Mouse (Mus musculus): Measurements from ENCODE around the gene Actr6. TPM values are rescaled to one million over a fixed set of nuclear protein-coding genes. Genes with fewer than 3 reads are reported as not detected.
A peak's percentile ranks its signal among the peaks of the same experiment; 100 is the strongest.

Gene Actr6
- polyA plus RNA-seq, 1 experiment = 0.06 TPM

DNA sequence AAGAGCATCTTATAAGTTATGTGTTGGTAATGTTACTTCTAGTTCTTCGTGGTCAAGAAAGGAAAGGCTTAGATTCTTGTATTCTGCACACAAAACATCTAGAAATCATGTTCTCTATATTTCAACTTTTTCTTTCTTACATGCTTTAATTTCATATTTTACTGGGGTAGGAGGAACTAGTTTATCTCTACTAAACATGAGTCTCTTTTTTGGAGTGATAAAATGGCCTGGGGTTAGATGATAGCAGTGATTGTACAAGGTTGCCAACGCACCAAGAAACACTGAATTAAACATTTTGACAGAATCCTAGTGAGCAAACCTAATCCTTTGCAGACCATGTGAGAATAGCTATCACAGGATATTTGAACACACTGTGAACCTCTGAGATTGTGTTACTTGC, 44.6 kb downstream of the Actr6 start:
- Histone ChIP-seq H3K36me3 (ENCODE audit: control insufficient read depth) (peaks cover 10% of the 10 kb centered on the region), H3K27me3 (ENCODE audit: control insufficient read depth) (no peaks in the 10 kb centered on the region), H3K9me3 (ENCODE audit: control insufficient read depth, low read length) (no peaks in the 10 kb centered on the region), H3K4me3 (replicated peaks) (no peak overlapping the region), H3K4me1 (ENCODE audit: control insufficient read depth) (peaks cover 55% of the 10 kb centered on the region)
- no peak for TF ChIP-seq TAL1 (IDR thresholded peaks at IDR 0.05; ENCODE audit: low read length)
- TF ChIP-seq GATA1 (IDR thresholded peaks at IDR 0.05; ENCODE audit: low read length) = no peak

DNA sequence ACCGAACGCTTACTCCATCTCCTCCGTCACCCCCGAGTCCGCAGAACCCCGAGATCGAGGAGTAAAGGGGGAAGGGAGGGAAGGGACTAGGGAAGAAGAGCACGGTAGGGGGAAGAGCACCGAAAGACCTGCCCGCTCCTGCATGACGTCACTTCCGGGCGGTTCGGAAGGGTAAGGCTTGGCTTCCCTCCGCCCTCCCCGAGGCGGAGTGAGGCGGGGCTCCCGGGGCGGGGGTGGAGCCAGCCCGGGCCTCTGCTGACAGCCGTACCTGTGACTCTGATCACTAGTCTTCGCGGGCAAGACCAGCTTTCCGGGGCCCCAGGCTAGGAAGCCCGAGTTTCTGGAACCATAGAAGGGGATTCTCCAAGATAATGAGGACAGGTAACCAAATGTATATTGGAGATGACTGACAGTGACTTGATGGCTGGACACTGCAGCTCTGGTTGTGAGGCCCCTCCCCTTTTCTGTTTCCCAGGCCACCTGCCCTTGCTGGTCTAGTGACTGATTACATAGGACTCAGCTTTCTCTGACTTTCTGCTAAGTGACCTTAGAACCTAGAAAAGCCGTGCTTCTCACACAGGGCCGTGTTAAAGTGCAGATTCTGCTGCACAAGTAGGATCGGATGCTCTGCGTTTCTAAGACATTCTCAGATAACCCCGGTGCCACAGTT, 45.8 kb downstream of the Actr6 start, which contains the start of gene Scyl2:
TSS of gene Scyl2 (minus strand) at position 147 of the 670 bp plus-strand sequence.
- peak within 1 kb of the TSS; percentile 97 for H3K4me3 ChIP-seq (replicated peaks)
- H3K9me3 ChIP-seq (ENCODE audit: control insufficient read depth, low read length) = no peaks in the 10 kb centered on the region
- H3K27me3 ChIP-seq (ENCODE audit: control insufficient read depth) = no peaks in the 10 kb centered on the region
- peaks cover 65% of the 10 kb centered on the region for H3K4me1 ChIP-seq (ENCODE audit: control insufficient read depth)
- peaks cover 10% of the 10 kb centered on the region for H3K36me3 ChIP-seq (ENCODE audit: control insufficient read depth)
- TF ChIP-seq GATA1 (IDR thresholded peaks at IDR 0.05; ENCODE audit: low read length) (no peak), TAL1 (IDR thresholded peaks at IDR 0.05; ENCODE audit: low read length) (no peak)

- peaks cover 72% of the 10 kb centered on the region for H3K4me1 ChIP-seq (ENCODE audit: control insufficient read depth)
- TF ChIP-seq GATA1 (IDR thresholded peaks at IDR 0.05; ENCODE audit: low read length) (no peak; the same call in 1 of the 2 replicates), TAL1 (IDR thresholded peaks at IDR 0.05; ENCODE audit: low read length) (no peak)
- peaks cover 10% of the 10 kb centered on the region for H3K36me3 ChIP-seq (ENCODE audit: control insufficient read depth)
- peak overlapping the region; percentile 97 for H3K4me3 ChIP-seq (replicated peaks)
- H3K9me3 ChIP-seq (ENCODE audit: control insufficient read depth, low read length) = no peaks in the 10 kb centered on the region
- H3K27me3 ChIP-seq (ENCODE audit: control insufficient read depth) = no peaks in the 10 kb centered on the region
These were observed 46.5 kb downstream of the Actr6 start for GRCm38 (mm10) chr10:89685391-89686138.

GRCm38 (mm10) chr10:89682961-89683360, 49.1 kb downstream of the Actr6 start:
- H3K36me3 ChIP-seq (ENCODE audit: control insufficient read depth) = peaks cover 13% of the 10 kb centered on the region
- TF ChIP-seq GATA1 (IDR thresholded peaks at IDR 0.05; ENCODE audit: low read length) (no peak), TAL1 (IDR thresholded peaks at IDR 0.05; ENCODE audit: low read length) (no peak)
- no peaks in the 10 kb centered on the region for H3K9me3 ChIP-seq (ENCODE audit: control insufficient read depth, low read length)
- no peaks in the 10 kb centered on the region for H3K27me3 ChIP-seq (ENCODE audit: control insufficient read depth)
- H3K4me3 ChIP-seq (replicated peaks) = no peak overlapping the region
- peaks cover 67% of the 10 kb centered on the region for H3K4me1 ChIP-seq (ENCODE audit: control insufficient read depth)

DNA sequence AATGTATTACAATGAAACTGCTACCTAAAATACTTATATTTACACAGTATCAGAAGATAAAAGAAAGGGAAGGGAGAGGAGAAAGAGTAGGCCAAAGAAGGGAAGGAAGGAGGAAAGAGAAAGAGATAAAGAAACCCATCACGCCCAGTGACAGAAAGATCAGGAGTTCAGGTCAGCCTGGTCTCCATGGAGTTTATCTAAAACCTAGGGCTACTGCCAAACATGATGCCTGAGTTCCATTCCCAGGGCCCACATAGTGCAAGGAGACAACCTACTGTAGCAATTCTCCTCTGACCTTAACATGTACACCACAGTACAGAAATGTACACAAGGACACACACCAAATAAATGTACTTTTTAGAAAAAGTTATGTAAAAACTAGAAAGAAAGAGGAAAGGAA, 49.9 kb downstream of the Actr6 start:
- H3K4me3 ChIP-seq (replicated peaks) = no peak overlapping the region

DNA sequence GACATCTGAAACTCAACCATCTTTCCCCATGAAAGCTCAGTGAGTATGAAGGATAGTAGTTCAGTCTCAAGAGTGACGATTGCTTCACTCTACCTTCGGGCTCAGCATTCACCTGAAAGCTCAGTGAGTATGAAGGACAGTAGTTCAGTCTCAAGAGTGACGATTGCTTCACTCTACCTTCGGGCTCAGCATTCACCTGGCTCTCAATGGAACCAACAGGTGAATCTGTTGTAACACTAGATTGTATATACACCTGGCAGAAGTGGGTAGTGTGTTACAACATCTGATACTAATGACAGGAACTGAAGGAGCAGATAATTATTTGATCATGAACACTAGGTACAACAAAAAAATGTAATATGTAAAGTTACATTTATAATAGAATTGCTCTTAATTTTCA, 50.4 kb downstream of the Actr6 start:
- Histone ChIP-seq H3K4me3 (replicated peaks) (no peak overlapping the region), H3K4me1 (ENCODE audit: control insufficient read depth) (peaks cover 54% of the 10 kb centered on the region), H3K36me3 (ENCODE audit: control insufficient read depth) (peaks cover 18% of the 10 kb centered on the region), H3K27me3 (ENCODE audit: control insufficient read depth) (no peaks in the 10 kb centered on the region), H3K9me3 (ENCODE audit: control insufficient read depth, low read length) (no peaks in the 10 kb centered on the region)
- TF ChIP-seq TAL1 (IDR thresholded peaks at IDR 0.05; ENCODE audit: low read length) = no peak
- no peak for TF ChIP-seq GATA1 (IDR thresholded peaks at IDR 0.05; ENCODE audit: low read length)

More for the DNA sequence above, 49.9 kb downstream of the Actr6 start:
- no peaks in the 10 kb centered on the region for H3K27me3 ChIP-seq (ENCODE audit: control insufficient read depth)
- TF ChIP-seq TAL1 (IDR thresholded peaks at IDR 0.05; ENCODE audit: low read length) = no peak
- TF ChIP-seq GATA1 (IDR thresholded peaks at IDR 0.05; ENCODE audit: low read length) = no peak
- H3K9me3 ChIP-seq (ENCODE audit: control insufficient read depth, low read length) = no peaks in the 10 kb centered on the region
- peaks cover 18% of the 10 kb centered on the region for H3K36me3 ChIP-seq (ENCODE audit: control insufficient read depth)
- H3K4me1 ChIP-seq (ENCODE audit: control insufficient read depth) = peaks cover 59% of the 10 kb centered on the region

DNA sequence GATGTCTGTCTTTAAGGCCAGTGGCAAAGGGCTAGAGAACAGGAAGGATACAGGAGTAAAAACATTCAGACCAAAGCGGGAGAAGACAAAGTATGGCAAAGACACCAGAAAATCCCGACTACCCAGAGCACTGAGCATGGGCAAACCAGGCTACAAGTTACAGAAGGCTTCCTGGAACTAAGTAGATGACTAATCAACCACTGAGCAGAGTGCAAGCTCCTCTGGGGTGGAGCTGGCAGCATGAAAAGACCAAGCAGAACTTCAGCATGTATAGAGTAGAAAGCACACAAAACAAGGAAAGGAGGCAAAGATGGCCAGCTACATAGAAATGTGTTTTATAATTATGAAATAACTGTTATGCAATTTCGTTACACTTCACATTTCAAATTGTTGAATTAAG, 51.6 kb downstream of the Actr6 start:
- no peaks in the 10 kb centered on the region for H3K27me3 ChIP-seq (ENCODE audit: control insufficient read depth)
- peaks cover 48% of the 10 kb centered on the region for H3K4me1 ChIP-seq (ENCODE audit: control insufficient read depth)
- H3K4me3 ChIP-seq (replicated peaks) = no peak overlapping the region
- TF ChIP-seq GATA1 (IDR thresholded peaks at IDR 0.05; ENCODE audit: low read length) (no peak), TAL1 (IDR thresholded peaks at IDR 0.05; ENCODE audit: low read length) (no peak)
- no peaks in the 10 kb centered on the region for H3K9me3 ChIP-seq (ENCODE audit: control insufficient read depth, low read length)
- H3K36me3 ChIP-seq (ENCODE audit: control insufficient read depth) = peaks cover 21% of the 10 kb centered on the region

GRCm38 (mm10) chr10:89679448-89679847, 52.6 kb downstream of the Actr6 start:
- no peaks in the 10 kb centered on the region for H3K27me3 ChIP-seq (ENCODE audit: control insufficient read depth)
- peaks cover 21% of the 10 kb centered on the region for H3K36me3 ChIP-seq (ENCODE audit: control insufficient read depth)
- H3K4me3 ChIP-seq (replicated peaks) = no peak overlapping the region
- H3K4me1 ChIP-seq (ENCODE audit: control insufficient read depth) = peaks cover 38% of the 10 kb centered on the region
- TF ChIP-seq GATA1 (IDR thresholded peaks at IDR 0.05; ENCODE audit: low read length) = no peak
- no peak for TF ChIP-seq TAL1 (IDR thresholded peaks at IDR 0.05; ENCODE audit: low read length)
- no peaks in the 10 kb centered on the region for H3K9me3 ChIP-seq (ENCODE audit: control insufficient read depth, low read length)

DNA sequence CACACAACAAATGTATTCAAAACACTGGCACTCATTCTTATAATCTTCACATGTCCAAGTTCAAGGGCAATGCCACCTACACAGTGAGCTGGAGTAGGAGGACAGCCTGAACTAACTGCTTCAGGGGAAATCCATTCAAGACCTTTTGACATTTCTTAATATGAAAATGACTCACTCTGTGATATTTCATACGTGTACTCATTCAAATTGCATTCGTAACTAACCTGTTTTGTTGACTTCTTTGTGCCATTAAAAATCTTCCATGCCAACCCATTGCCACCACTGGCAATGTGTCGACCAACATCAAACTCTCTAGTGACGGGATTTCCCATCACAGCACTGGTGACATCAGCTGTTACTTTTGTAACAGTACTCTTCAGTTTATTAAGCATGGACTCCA, 54.0 kb downstream of the Actr6 start:
- Histone ChIP-seq H3K4me1 (ENCODE audit: control insufficient read depth) (peaks cover 28% of the 10 kb centered on the region), H3K9me3 (ENCODE audit: control insufficient read depth, low read length) (no peaks in the 10 kb centered on the region), H3K4me3 (replicated peaks) (no peak overlapping the region), H3K27me3 (ENCODE audit: control insufficient read depth) (no peaks in the 10 kb centered on the region), H3K36me3 (ENCODE audit: control insufficient read depth) (peaks cover 17% of the 10 kb centered on the region)
- TF ChIP-seq TAL1 (IDR thresholded peaks at IDR 0.05; ENCODE audit: low read length) = no peak
- no peak for TF ChIP-seq GATA1 (IDR thresholded peaks at IDR 0.05; ENCODE audit: low read length)
